Mouse (Mus musculus): ENCODE data around the gene Synpo2. TPM values are rescaled to one million over a fixed set of nuclear protein-coding genes. Genes with fewer than 3 reads are reported as not detected.

Synpo2 gene
- total RNA-seq, 2 experiments from 2014 or later, result 36.9 to 37.5 TPM

DNA sequence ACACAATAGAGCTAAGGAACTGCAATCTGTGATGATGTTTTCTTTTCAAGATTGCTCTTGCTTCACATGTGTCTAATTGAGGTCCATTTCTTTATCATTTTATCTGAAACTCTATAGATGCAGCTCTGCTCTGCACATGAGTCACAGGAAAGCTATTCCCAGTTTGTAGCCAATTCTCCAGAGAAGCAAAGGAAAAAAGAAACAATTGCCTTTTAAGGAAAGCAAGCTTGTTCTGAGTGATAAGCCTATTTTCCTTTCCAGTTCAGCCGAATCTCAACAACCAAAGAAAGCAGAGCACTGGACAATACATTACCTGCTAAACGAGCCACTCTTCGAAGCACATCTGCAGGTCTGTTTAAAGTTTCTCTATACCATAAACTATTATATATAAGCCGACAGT is 31.3 kb downstream of the Synpo2 start:
- no peak for DNase-seq

DNA sequence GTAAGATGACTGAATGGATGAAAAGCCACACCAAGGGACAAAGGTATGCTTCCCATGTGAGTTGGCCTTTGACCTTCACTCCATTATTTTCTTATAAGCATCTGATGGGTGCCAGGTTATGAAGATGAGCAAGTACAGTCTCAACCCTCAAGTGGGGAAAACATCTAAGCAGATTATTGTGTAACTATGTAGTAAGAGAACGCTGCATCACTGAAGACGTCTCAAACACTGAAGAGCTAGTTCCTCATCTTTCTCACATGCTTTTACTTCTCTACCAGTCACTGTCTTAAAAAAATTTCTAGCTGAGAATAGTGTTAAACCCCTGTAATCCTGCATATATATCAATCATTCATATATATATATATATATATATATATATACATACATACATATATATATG is 34.2 kb downstream of the Synpo2 start:
- DNase-seq, result no peak

- DNase-seq, result no peak
Observed at GRCm38 (mm10) chr3:123193740-123194139, 42.2 kb downstream of the Synpo2 start.

DNA sequence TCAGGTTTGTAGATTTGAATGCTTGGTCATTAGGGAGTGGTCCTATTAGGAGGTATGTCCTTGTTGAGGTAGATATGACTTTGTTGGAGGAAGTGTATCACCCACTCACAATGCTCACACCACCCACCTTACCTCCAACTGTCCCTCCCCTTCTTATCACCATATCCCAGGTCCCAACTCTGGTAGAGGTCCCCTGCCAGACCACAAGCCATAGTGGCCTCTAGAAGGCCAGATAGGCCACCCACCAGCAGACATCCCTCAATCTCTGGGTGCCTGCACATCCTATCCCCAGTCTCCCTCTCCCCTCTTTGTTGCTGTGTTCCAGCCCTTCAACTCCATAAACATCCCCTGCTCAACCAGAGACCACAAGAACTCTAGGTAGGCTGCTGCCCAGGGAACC is 44.3 kb downstream of the Synpo2 start:
- no peak for DNase-seq

GRCm38 (mm10) chr3:123190329-123190728 is 45.6 kb downstream of the Synpo2 start:
- DNase-seq, result peak; percentile 45

DNA sequence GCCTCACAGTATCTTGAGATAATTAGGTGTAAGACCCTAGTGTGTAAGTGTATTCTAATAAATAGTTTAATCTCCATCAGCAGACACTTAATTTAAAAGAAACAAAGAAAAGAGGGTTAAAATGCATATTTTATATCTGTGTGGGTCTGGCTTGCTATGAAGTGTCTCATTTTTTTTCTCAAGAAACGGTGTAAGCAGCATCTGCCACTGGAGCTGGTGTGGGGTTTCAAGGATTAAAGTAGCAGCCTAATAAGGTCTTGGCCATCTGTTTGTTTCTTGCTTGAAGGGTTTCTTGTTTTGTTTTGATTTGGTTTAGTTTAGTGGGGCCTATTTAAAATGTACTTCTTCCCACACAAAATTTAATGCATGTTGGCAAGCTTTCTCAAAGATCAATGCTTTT is 46.1 kb downstream of the Synpo2 start:
- DNase-seq, result no peak

DNA sequence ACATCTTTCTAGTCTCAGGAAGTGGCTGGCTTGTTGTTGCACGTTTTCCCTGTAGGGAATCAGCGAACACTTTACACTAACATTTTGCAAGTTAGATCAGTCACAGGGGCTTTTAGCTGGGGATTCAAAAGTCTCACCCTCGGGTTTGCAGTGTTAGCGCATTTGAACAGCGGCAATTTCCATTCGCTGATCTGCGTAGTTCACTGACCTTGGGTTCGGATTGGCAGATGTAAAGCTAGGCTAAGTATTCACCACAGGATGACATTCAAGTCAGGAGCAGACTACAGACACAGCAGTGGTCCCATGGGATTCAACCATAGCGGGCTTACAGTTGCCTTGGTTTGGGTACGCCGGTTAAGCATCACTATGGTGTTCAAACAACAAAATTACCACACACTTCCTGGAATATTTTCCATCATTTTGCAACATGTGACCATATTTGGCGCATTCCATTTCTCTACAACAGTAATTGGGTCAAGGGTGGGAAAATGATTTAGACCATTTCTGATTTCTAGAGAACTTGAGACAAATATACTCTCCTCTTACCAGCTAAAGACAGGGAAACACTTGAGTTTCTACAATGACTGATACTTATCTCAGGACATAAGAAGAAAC is 47.2 kb downstream of the Synpo2 start:
- no peak for DNase-seq

DNA sequence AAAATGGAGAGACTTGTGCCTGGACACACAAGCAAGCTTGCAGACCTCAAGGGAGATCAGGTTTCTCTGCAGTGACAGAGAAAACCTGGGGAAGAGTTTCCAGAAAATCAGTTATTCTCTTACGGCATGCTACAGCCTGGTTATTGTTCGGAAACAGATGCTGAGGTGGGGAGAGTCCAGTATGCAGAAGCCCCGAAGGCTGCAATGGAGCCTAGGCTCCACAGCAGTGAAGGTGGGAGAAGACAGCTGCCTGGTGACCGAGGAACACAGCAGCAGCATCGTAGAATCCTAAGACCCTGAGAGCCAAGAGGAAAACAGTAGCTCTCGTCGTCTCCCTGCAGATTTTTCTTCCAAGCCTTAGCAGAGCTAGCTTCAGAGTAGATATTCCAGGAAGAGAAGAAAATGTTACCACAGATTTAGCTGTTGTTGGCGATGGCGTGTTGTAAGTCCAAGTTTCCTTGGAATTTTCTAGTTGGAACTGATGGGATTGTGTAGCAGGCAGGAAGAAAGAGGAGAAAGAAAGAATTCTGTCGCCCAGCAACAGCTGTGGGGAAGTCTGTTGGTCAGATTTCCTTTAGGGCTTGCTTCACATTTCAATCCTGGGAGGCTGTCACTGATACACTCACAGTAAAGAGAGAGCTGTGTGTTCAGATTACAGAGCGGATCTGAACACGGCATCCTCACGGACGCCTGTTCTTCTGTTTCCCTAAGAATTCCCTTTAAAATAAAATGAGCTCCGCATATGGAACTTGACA is 48.4 kb downstream of the Synpo2 start:
- DNase-seq, result no peak

DNA sequence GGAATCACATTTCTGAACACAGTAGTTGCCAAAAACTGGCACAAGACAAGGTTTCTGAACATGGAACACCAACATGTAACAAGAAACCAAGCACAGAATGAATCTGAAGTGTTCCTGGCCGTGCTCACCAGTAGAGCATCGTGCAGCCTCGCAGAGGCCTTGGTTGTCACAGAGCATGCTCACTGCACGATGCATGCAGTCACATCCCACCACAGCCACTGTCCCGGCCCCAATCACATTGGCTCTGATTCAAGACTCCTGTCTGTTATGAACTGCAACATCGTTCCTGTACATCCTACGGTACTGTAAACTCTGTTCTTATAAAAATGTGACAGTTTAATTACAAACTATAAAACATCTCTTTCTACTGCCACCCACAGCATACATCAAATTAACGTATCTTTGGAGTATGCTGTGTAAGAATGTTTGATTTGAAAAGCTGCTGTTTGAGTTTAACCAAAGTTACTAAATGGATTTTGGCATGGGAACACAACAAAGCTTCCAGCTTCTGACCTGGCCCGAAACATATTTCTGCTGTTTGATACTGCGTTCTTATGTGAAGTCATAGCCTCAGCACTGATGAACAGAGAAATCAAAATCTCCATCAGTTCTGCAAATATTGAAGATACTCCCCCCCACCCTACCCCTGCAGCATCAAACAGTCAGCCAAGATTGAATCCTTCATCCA is 50.6 kb downstream of the Synpo2 start:
- no peak for DNase-seq

- no peak for DNase-seq
Observed at GRCm38 (mm10) chr3:123184281-123184680, 51.7 kb downstream of the Synpo2 start.

DNA sequence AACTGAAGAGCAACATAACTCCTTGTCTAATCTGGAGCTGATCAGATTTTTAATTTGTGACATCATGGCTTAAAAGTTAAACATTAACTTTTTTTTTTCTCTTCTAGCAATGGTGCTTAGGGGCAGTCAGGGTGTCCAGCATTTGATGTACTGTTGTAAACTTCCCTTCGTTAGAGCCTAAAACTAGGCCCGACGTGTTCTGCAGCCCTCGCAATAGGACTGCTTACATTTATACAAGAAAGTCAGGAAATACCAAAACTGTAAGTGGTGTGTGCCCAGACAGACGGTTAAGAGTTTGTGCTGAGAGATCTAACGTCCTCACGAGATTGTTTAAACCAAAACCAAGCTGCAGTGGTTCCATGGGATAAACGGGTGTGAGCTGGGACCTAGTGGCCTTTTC is 56.4 kb downstream of the Synpo2 start:
- no peak for DNase-seq

- no peak for DNase-seq
Observed at GRCm38 (mm10) chr3:123179041-123179440, 56.9 kb downstream of the Synpo2 start.

GRCm38 (mm10) chr3:123178420-123178819 is 57.5 kb downstream of the Synpo2 start:
- DNase-seq, result no peak

GRCm38 (mm10) chr3:123176366-123177334 is 59.3 kb downstream of the Synpo2 start:
- DNase-seq, result no peak

GRCm38 (mm10) chr3:123175142-123175541 is 60.8 kb downstream of the Synpo2 start:
- no peak for DNase-seq

GRCm38 (mm10) chr3:123174379-123174697 is 61.6 kb downstream of the Synpo2 start:
- DNase-seq, result no peak

DNA sequence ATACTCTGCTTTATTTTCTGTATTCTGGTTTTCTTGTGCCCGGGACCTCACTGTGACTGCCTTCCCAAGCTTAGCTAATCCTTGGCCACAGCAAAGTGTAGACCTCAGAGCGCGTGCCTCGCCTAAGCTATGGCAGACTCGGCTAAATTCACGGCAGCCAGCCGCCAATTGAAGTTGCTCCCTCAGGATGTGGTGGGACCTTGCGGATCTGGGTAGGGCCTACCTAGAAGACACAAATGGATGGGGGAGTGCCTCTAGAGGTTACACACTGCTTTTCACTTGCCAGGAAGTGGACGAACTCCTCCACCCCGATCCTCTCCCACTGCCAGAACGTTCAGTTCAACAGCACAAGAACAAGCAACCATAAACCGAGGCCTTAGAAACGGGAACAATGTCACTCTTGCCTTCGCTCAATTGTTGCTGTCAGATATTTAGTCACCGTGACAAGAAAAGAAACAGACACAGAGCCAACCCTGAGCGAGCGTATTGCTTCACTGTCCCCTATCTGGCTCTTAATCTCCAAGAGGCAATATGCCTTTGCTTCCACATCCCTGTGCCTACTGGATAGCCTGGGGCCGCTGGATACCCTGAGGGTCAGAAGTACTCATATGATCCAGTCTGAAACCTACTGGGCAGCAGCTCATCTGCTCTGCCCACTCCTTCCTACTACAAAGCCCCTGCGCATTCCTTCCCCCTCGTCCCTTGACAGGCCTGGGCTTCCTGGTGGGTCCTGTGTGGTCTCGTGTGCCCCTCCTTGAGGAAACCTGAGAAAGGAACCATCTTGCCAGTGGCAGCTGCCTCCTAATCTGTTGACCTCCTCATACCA is 62.2 kb downstream of the Synpo2 start:
- DNase-seq, result no peak

GRCm38 (mm10) chr3:123172151-123172550 is 63.8 kb downstream of the Synpo2 start:
- no peak for DNase-seq

- no peak for DNase-seq
Observed at GRCm38 (mm10) chr3:123169398-123169797, 66.6 kb downstream of the Synpo2 start.

DNA sequence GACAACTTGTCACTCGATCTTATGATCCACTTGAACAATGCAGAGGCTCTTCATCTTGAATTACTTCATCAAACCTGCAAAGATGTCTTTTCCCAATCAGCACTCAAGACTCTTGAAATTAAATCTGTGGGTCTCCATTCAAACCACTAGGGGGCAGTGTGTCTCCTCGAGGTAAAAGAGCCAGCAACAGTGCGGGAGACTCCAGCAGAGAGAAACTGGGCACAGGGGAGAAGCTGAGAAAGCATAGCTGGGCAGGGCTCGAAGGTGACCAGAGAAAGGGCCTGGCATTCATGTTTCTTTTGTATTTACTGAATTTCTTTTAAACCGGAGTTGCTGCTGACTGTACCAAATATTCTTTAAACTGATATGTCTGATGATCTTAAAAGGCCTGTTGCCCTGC is 67.1 kb downstream of the Synpo2 start:
- DNase-seq, result peak; percentile 76

DNA sequence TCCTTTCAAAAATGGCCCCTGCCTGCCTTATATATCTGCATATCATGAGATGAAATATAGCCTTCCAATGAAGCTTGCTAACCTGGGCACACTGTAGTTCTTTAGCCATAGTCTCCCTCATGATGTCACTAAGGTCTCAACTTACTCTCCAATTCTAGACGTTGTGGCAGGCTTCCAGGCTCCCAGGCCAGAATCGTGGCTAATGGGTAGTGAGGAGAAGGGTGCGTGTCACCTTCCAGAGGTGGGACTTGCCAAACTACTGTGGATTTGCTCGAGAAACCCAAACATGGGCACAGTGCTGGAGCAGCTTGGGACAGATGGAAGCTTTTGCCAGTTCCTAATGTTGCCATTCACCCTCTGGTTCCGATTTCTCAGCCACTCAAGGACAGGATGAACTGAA is 69.5 kb downstream of the Synpo2 start:
- DNase-seq, result no peak

GRCm38 (mm10) chr3:123164183-123164582 is 71.8 kb downstream of the Synpo2 start:
- no peak for DNase-seq
